Mouse (Mus musculus) thymus, adult 2 months (tissue): ENCODE data around the gene Ccdc65.

ENCODE experiments used
- CTCF ChIP-seq: fragments of 200-500 bp; IDR thresholded peaks from 2 replicates; pipeline ENCODE4 v1.5.1; 2012; ENCODE audit warnings: mild to moderate bottlenecking, control low read depth, low read length, moderate library complexity, borderline replicate concordance; ENCODE audit not compliant: control insufficient read depth, poor library complexity, insufficient read depth; ENCODE audit errors: extremely low read depth
- POLR2A ChIP-seq: fragments of 200-500 bp; IDR thresholded peaks from 2 replicates; pipeline ENCODE4 v1.6.1; 2012; ENCODE audit warnings: mild to moderate bottlenecking, low read length, control low read depth, moderate library complexity; ENCODE audit not compliant: control insufficient read depth, poor library complexity, insufficient read depth; ENCODE audit errors: extremely low read depth

GRCm38 (mm10) chr15:98740219-98740618 is 32.2 kb downstream of the Ccdc65 start:
- TF ChIP-seq CTCF (no peak), POLR2A (no peak)
